Mouse (Mus musculus) R1 (cell line): Measurements from ENCODE around the gene Trmt2b.
"Not testable (repeated sequence)": the region's sequence is repeated elsewhere in the genome, so short reads cannot be mapped to it uniquely, and the experiment has no call there.

Source experiments
- DNase-seq: peaks from one replicate; pipeline ENCODE4 v3.0.0-alpha.2; 2018; ENCODE audit warnings: low read depth, low spot score

The Trmt2b gene

DNA sequence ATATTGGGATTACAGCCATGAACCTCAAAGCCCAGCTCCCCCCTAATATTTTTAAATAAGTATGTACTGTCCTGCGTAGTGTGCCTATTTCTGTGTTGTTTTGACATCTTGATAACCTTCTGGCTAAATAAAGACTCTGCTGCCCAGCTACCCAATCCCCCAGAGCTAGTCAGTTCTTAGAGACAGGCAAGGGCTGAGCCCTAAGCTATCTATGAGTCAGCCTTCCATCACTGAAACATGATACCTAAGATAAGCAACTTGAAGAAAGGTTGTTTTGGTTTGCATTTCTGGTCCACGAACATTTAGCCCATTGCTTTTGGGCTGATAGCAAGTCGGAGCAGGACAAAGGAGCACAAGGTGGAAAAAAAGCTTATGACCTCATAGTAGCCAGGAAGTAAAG lies 56.2 kb downstream of the Trmt2b start:
- DNase-seq = no peak

DNA sequence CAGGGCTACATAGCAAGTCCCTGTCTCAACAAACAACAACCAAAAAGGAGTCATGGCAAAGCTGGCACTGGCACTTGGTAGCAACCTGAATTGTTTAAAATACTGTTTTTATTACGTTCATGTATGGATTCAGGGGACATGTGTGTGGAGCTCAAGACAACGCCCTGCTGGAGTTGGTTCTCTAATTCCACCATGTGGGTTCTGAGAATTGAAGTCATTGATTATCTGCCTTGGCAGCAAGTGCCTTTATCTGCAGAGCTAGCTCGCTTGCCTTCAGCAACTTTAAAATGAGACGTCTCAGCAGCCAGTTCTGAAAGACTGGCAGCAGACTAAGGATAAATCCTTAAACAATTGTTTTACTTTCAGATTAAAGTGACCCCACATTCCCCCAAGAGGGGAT lies 58.6 kb downstream of the Trmt2b start:
- no peak for DNase-seq

DNA sequence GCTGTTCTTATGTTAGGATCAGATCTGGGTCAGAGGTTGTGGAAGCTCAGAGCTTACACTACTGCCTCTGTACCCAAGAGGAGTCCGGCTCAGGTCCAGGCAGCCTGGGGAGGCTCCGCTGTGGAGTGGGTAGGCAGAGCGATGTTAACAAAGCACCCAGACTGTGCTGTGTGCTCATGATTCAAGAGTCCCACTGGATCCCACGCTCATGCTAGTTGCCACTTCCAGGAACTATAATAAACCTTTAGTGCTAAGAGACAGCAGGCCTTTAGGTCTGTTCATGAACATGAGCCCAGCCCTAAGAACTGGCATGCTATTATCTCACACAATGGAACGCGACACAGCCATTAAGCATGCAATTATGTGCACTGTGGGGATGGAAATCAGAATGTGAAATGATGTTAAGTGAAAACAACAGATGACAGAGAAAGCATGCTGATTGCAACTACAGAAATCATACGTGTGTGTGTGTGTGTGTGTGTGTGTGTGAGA lies 65.6 kb downstream of the Trmt2b start:
- peak; percentile 14 for DNase-seq

DNA sequence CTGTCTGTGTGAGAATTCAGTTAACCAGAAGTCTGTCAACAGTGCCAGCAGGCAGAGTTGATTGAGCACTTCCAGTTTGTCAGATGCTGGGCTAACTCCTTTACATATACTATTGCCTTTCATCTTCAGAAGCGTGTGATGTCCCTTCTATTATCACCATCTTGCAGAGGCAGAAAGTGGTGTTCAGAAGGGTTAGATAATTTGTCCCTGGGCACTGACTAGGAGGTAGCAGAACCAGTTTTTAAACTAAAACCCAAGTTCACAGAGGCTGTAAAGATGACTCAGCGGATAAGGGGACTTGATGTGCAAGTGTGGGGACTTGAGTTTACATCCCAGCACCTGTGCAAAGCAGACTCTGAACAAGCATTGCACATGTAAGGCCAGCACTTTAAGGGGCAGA lies 68.3 kb downstream of the Trmt2b start:
- no peak for DNase-seq

DNA sequence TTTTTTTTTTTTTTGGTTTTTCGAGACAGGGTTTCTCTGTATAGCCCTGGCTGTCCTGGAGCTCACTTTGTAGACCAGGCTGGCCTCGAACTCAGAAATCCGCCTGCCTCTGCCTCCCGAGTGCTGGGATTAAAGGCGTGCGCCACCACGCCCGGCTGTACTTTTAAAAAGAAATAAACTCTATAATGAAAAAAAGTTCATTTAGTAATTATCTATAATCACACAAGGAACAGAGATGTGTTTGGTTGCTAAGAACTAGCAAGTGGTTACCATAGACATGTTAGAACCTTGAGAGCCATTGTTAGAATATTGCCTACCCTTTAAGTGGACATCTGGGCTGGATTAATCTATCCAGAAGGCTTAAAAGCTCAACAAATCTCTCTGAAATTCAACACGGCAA lies 89.6 kb downstream of the Trmt2b start, which contains the start of gene Arl13a:
Arl13a (plus strand) TSS at position 301 of the 400 bp plus-strand sequence.
- not testable (repeated sequence) for DNase-seq

DNA sequence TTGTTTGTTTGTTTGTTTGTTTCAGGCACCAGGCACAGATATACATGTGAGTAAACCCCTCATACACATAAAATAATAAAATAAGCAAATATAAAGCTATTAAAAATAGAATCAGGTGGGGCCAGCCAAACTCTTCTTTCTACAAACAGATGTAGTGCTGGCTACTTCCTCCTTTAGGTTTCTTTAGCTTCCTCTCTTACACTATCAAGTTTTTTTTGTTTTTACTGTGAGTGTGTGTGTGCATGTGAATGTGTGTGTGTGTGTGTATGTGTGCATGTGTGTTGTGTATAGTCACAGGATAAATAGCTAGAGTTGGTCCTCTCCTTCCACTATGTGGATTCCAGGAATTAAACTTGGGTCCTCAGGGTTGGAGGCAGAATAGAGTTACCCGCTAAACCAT lies 102.1 kb downstream of the Trmt2b start:
- no peak for DNase-seq
